Mouse (Mus musculus) kidney, adult 2 months (tissue): ENCODE measurements around the gene Rai1. TPM values are rescaled to one million over a fixed set of nuclear protein-coding genes. Genes with fewer than 3 reads are reported as not detected.

Source experiments
- DNase-seq: peaks from one replicate; pipeline ENCODE4 v3.0.0; 2021
- H3K27ac ChIP-seq: fragments of 200-500 bp; 2 replicates; pipeline ENCODE4 v1.5.1; 2012; ENCODE audit warnings: low read depth, low read length, control low read depth, inconsistent platforms; ENCODE audit not compliant: insufficient read depth
- H3K27me3 ChIP-seq: fragments of 200-500 bp; replicated peaks from 2 replicates; pipeline ENCODE4 v1.6.1; 2012; ENCODE audit warnings: mild to moderate bottlenecking, moderate library complexity, low read length, inconsistent platforms; ENCODE audit not compliant: control insufficient read depth, insufficient read depth
- H3K36me3 ChIP-seq: fragments of 200-500 bp; 2 replicates; pipeline ENCODE4 v1.6.1; 2012; ENCODE audit warnings: mild to moderate bottlenecking, moderate library complexity, low read length, inconsistent platforms; ENCODE audit not compliant: control insufficient read depth, insufficient read depth
- H3K4me1 ChIP-seq: fragments of 200-500 bp; 2 replicates; pipeline ENCODE4 v1.6.1; 2011; ENCODE audit warnings: low read length; ENCODE audit not compliant: control insufficient read depth, insufficient read depth
- H3K4me3 ChIP-seq: fragments of 200-500 bp; 2 replicates; pipeline ENCODE4 v1.5.1; 2011; ENCODE audit warnings: mild to moderate bottlenecking, low read depth, low read length, control low read depth; ENCODE audit not compliant: insufficient read depth
- CTCF ChIP-seq: fragments of 200-500 bp; conservative IDR thresholded peaks from 2 replicates; pipeline ENCODE4 v1.5.1; 2011; ENCODE audit warnings: low read depth, mild to moderate bottlenecking, control low read depth, low read length, moderate library complexity, mixed read lengths; ENCODE audit not compliant: insufficient read depth, insufficient read length
- POLR2A ChIP-seq: fragments of 200-500 bp; IDR thresholded peaks from one replicate; pipeline ENCODE4 v1.6.1; 2011; ENCODE audit warnings: low read depth, low read length, control low read depth
- WGBS: fragments of 180-500 bp; shearing (Covaris S2); methylation state at CpG from one replicate; pipeline ENCODE4 v1.1.7; 2018; 5-methylcytosine and 5-hydroxymethylcytosine counted together
- polyA plus RNA-seq: library from polyadenylated mRNA; depleted of rRNA; stranded (reverse); fragments of >200 nt; gene quantifications from 2 replicates; pipeline ENCODE4 v1.2.3, GENCODE M21; 2012

The Rai1 gene
- polyA plus RNA-seq, 1 experiment: 26.1 TPM

GRCm38 (mm10) chr11:60200384-60200783 is 95.6 kb downstream of the Rai1 start:
- DNase-seq: no peak
- Histone ChIP-seq H3K4me3 (no peak overlapping the region), H3K27ac (no peak overlapping the region), H3K4me1 (no peaks in the 10 kb centered on the region), H3K36me3 (no peaks in the 10 kb centered on the region; the same call in 1 of the 2 replicates), H3K27me3 (no peaks in the 10 kb centered on the region)
- WGBS: 74% methylated on average over 11 of the region's 11 CpGs
- TF ChIP-seq POLR2A (no peak), CTCF (no peak)

DNA sequence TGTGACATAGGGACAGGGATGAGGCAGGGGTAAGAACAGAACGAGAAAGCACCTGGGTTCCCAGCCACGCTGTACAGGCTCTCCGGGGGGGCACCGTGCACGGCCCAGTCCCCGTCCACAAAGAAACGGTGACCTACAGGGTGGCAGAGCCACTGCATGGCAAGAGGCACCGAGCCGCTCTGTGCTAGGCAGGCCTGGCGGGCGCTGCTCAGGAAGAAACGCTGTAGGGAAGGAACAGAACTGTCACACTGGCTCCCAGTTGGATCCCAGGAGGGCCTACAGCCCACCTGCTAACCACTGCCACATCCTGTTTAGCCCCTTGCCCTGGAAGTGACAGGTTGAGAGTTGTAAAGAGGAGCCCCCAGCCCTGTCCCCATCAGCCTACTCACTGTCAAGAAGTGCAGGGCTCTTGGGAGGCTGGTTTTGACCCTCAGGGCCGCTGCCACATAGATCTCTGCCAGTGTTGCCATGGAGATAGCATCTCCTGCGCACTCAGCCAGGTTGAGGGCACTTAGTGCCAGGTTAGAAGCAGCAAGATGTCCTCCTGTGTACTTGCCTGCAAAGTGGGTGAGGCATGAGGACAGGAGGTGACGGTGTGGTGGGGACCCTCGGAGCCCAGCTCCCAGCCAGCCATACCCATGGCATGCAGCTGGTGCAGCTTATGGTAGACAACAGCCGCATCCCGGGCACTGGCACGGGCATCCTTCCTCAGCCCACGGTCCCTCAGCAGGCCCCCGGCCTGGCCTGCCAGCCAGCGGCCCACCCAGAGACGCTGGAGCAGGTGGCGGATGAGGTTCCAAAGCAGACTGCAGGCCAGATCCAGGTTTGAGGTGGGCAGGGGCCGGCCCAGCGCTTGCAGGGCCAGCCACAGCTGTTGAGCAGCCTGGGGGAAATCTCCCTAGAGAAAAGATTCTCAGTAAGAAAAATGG is 98.2 kb downstream of the Rai1 start:
- no peak for TF ChIP-seq CTCF
- no peak for TF ChIP-seq POLR2A

GRCm38 (mm10) chr11:60205026-60205425 is 100.2 kb downstream of the Rai1 start:
- no peak for DNase-seq
- no peak for TF ChIP-seq POLR2A
- no peak for TF ChIP-seq CTCF
- Histone ChIP-seq H3K36me3 (no peaks in the 10 kb centered on the region; the same call in 1 of the 2 replicates), H3K4me3 (no peak overlapping the region), H3K27ac (no peak overlapping the region), H3K27me3 (no peaks in the 10 kb centered on the region), H3K4me1 (peaks cover 21% of the 10 kb centered on the region)
- WGBS: 89% methylated on average over 12 of the region's 12 CpGs

More for the DNA sequence above, 98.2 kb downstream of the Rai1 start:
- no peaks in the 10 kb centered on the region; the same call in 1 of the 2 replicates for H3K36me3 ChIP-seq
- peaks cover 1% of the 10 kb centered on the region; the same call in 1 of the 2 replicates for H3K4me1 ChIP-seq
- DNase-seq: no peak
- H3K27ac ChIP-seq: no peak overlapping the region
- H3K4me3 ChIP-seq: no peak overlapping the region
- WGBS: 92% methylated on average over 26 of the region's 26 CpGs
- H3K27me3 ChIP-seq: no peaks in the 10 kb centered on the region

DNA sequence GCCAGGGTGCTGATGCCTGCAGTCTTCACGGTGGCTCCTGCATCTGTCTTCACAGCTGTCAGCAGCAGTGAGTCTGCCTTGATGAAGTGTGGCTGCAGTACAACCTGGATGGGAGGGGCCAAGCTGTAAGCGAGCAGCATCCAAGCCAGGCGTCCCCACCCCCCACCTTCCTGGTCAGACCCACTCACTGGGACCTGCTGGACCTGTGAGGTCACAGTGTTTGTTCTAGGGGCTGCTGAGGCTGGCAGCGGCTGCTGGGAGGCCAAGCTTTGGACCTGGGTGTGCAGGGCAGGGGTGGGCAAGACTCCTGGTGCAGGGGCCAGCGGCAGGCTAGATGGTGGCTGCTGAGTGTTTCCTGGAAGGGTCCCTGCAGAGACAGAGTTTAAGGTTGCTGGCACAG is 101.4 kb downstream of the Rai1 start:
- TF ChIP-seq POLR2A (no peak), CTCF (no peak)
- DNase-seq: no peak
- Histone ChIP-seq H3K36me3 (no peaks in the 10 kb centered on the region; the same call in 1 of the 2 replicates), H3K4me3 (no peak overlapping the region), H3K4me1 (peaks cover 29% of the 10 kb centered on the region), H3K27ac (no peak overlapping the region), H3K27me3 (no peaks in the 10 kb centered on the region)
- WGBS: 58% methylated on average over 5 of the region's 5 CpGs

GRCm38 (mm10) chr11:60208201-60208600 is 103.4 kb downstream of the Rai1 start:
- H3K27me3 ChIP-seq: no peaks in the 10 kb centered on the region
- peaks cover 30% of the 10 kb centered on the region for H3K4me1 ChIP-seq
- 34% methylated on average over 6 of the region's 6 CpGs for WGBS
- TF ChIP-seq CTCF (0 out of 2 replicates have a peak, but pooled peaks have one; percentile 10), POLR2A (no peak)
- peak; percentile 63 for DNase-seq
- 0 out of 2 replicates have a peak overlapping the region, but pooled peaks have one; percentile 7 for H3K27ac ChIP-seq
- H3K4me3 ChIP-seq: no peak overlapping the region
- H3K36me3 ChIP-seq: no peaks in the 10 kb centered on the region

GRCm38 (mm10) chr11:60208712-60209111 is 103.9 kb downstream of the Rai1 start:
- H3K4me1 ChIP-seq: peaks cover 30% of the 10 kb centered on the region
- H3K4me3 ChIP-seq: 0 out of 2 replicates have a peak overlapping the region, but pooled peaks have one; percentile 2
- 38% methylated on average over 4 of the region's 4 CpGs for WGBS
- H3K27ac ChIP-seq: no peak overlapping the region
- no peaks in the 10 kb centered on the region for H3K27me3 ChIP-seq
- DNase-seq: no peak
- H3K36me3 ChIP-seq: no peaks in the 10 kb centered on the region
- no peak for TF ChIP-seq CTCF
- TF ChIP-seq POLR2A: no peak

DNA sequence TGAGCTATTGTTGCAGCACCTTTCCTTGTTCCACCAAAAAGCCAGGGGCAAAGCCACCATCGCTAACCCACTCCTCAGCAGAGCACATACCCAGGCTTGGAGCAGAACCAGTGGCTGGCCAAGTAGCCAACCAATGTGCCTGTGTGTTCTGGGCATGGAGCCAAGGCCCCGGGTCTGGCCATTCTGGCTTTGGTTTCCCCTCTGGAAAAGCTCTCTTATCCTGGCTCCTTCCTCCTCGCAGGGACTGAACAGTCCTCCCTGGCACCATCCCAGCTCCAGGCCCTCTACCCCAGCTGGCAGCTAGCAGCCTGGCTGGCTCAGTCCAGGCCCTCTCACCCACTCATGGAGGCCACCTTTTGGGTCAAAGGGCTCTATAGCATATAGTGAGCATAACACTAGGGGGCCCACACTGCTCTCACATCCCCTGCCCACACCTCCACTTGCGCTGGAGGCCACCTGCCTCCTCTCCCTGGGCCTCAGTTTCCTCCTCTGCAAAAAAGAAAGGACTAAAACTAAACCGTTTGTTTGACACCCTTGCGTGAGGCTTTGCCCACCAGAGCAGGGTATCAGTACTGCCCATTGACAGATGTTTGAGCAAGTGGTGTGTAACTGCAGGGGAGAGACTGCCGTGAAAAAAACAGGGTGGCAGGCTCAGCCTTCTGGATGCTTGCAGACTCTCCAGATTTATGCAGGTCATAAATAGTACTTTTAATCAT is 104.6 kb downstream of the Rai1 start:
- H3K27me3 ChIP-seq: no peaks in the 10 kb centered on the region
- TF ChIP-seq CTCF (no peak), POLR2A (no peak)
- no peaks in the 10 kb centered on the region for H3K36me3 ChIP-seq
- peaks cover 30% of the 10 kb centered on the region for H3K4me1 ChIP-seq
- 31% methylated on average over 7 of the region's 7 CpGs for WGBS
- peak; percentile 92 for DNase-seq
- peak overlapping the region; percentile 4; the same call in 1 of the 2 replicates for H3K4me3 ChIP-seq
- H3K27ac ChIP-seq: no peak overlapping the region
